Mouse (Mus musculus) intestine, embryonic 14.5 days (tissue): ENCODE measurements around the gene Grsf1. TPM values are rescaled to one million over a fixed set of nuclear protein-coding genes. Genes with fewer than 3 reads are reported as not detected.

Experiments used
- ATAC-seq: fragments of 200-750 bp; cut with Nextera tagmentation; replicated peaks from 2 replicates; pipeline ENCODE4 v1.8.0; 2017; ENCODE audit warnings: low read depth, moderate number of reproducible peaks, moderate TSS enrichment, moderate library complexity; ENCODE audit not compliant: low FRiP score, low TSS enrichment
- DNase-seq: peaks from one replicate; pipeline ENCODE4 v3.0.0-alpha.2; 2018; ENCODE audit warnings: low spot score
- H3K27ac ChIP-seq: fragments of 300-500 bp; sonication (generic); 2 replicates; pipeline ENCODE4 v1.5.1; 2014; ENCODE audit warnings: low read depth, mild to moderate bottlenecking, control low read depth
- H3K27me3 ChIP-seq: fragments of 300-500 bp; sonication (generic); replicated peaks from 2 replicates; pipeline ENCODE4 v1.6.1; 2014; ENCODE audit warnings: low read length, control low read depth; ENCODE audit not compliant: control insufficient read depth, insufficient read depth
- H3K36me3 ChIP-seq: fragments of 300-500 bp; sonication (generic); 2 replicates; pipeline ENCODE4 v1.6.1; 2014; ENCODE audit warnings: low read length, control low read depth; ENCODE audit not compliant: control insufficient read depth, insufficient read depth
- H3K4me1 ChIP-seq: fragments of 300-500 bp; sonication (generic); replicated peaks from 2 replicates; pipeline ENCODE4 v1.6.1; 2014; ENCODE audit warnings: low read length, control low read depth, mixed read lengths; ENCODE audit not compliant: control insufficient read depth, insufficient read depth
- H3K4me2 ChIP-seq: fragments of 300-500 bp; sonication (generic); 2 replicates; pipeline ENCODE4 v1.6.1; 2014; ENCODE audit warnings: low read length
- H3K4me3 ChIP-seq: fragments of 300-500 bp; sonication (generic); 2 replicates; pipeline ENCODE4 v1.5.1; 2014; ENCODE audit warnings: low read depth, low read length, control low read depth, mixed read lengths
- H3K9ac ChIP-seq: fragments of 300-500 bp; sonication (generic); 2 replicates; pipeline ENCODE4 v1.6.1; 2014; ENCODE audit warnings: mild to moderate bottlenecking, low read length
- H3K9me3 ChIP-seq: fragments of 300-500 bp; sonication (generic); 2 replicates; pipeline ENCODE4 v1.6.1; 2016; ENCODE audit warnings: low read length, control low read depth; ENCODE audit not compliant: control insufficient read depth
- WGBS: fragments of 180-500 bp; shearing (Covaris S2); extraction: QIAGEN DNeasy Blood & Tissue Kit; methylation state at CpG from one replicate; pipeline ENCODE4 v1.1.7; 2014; 5-methylcytosine and 5-hydroxymethylcytosine counted together
- polyA plus RNA-seq: library from polyadenylated mRNA; unstranded; fragments of >200 nt; fragmentation: Nextera tagmentation; extraction: Ambion mirVana; gene quantifications from 2 replicates; pipeline ENCODE4 v1.2.1, GENCODE M21; 2014

The Grsf1 gene
- polyA plus RNA-seq, 1 experiment from 2014 or later, result 59.5 TPM

GRCm38 (mm10) chr5:88711618-88712224, 35.8 kb upstream of the Grsf1 start:
- Histone ChIP-seq H3K27me3 (no peaks in the 10 kb centered on the region), H3K36me3 (no peaks in the 10 kb centered on the region), H3K9ac (no peak overlapping the region), H3K4me3 (no peak overlapping the region), H3K4me1 (peaks cover 7% of the 10 kb centered on the region; the same call in 1 of the 2 replicates), H3K27ac (peak overlapping the region; percentile 71), H3K9me3 (no peaks in the 10 kb centered on the region), H3K4me2 (no peak overlapping the region; the same call in 1 of the 2 replicates)
- no peak for DNase-seq
- ATAC-seq, result peak; percentile 58; the same call in 1 of the 2 replicates
- 24% methylated on average over 10 of the region's 10 CpGs for WGBS

- Histone ChIP-seq H3K36me3 (no peaks in the 10 kb centered on the region), H3K27ac (peak overlapping the region; percentile 71; the same call in 1 of the 2 replicates), H3K9me3 (no peaks in the 10 kb centered on the region), H3K9ac (no peak overlapping the region), H3K4me3 (no peak overlapping the region), H3K4me2 (no peak overlapping the region), H3K27me3 (no peaks in the 10 kb centered on the region), H3K4me1 (peaks cover 7% of the 10 kb centered on the region; the same call in 1 of the 2 replicates)
- DNase-seq (no peak), ATAC-seq (0 out of 2 replicates have a peak, but pooled peaks have one; percentile 8)
Measured at GRCm38 (mm10) chr5:88711128-88711527, 35.2 kb upstream of the Grsf1 start.

- no peak for ATAC-seq
- Histone ChIP-seq H3K9ac (no peak overlapping the region), H3K9me3 (no peaks in the 10 kb centered on the region), H3K4me1 (no peaks in the 10 kb centered on the region), H3K4me3 (no peak overlapping the region), H3K27ac (no peak overlapping the region), H3K36me3 (no peaks in the 10 kb centered on the region), H3K27me3 (no peaks in the 10 kb centered on the region), H3K4me2 (no peak overlapping the region)
- DNase-seq, result no peak
- 84% methylated on average over 4 of the region's 4 CpGs for WGBS
Measured at GRCm38 (mm10) chr5:88703551-88703950, 27.6 kb upstream of the Grsf1 start.

DNA sequence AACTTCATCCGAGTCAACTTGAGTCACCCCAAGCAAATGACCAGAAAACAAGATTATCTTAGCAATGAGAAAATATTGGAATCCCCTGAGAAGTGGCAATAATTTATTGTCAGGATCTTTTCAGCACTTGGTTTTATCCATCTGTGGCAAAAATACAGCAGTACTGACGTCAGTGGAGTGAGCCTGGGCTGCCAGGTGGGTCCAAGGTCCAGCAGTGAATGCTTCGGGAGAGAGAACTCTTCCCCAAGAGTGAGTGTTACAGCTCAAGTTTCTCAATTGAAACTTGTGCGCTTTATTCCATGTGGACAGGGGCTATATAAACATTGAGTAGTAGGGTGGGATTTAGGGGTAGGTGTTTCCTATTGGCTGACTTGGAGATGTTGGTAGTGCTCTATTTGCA, 26.1 kb upstream of the Grsf1 start:
- DNase-seq (peak; percentile 41), ATAC-seq (peak; percentile 45; the same call in 1 of the 2 replicates)
- no peaks in the 10 kb centered on the region for H3K27me3 ChIP-seq
- WGBS, result 53% methylated on average over 4 of the region's 4 CpGs
- H3K27ac ChIP-seq, result no peak overlapping the region
- H3K4me1 ChIP-seq, result no peaks in the 10 kb centered on the region
- H3K9me3 ChIP-seq, result no peaks in the 10 kb centered on the region
- no peak overlapping the region for H3K4me3 ChIP-seq
- H3K4me2 ChIP-seq, result no peak overlapping the region
- no peaks in the 10 kb centered on the region for H3K36me3 ChIP-seq
- no peak overlapping the region for H3K9ac ChIP-seq

GRCm38 (mm10) chr5:88699251-88699913, 23.4 kb upstream of the Grsf1 start:
- Histone ChIP-seq H3K9ac (no peak overlapping the region), H3K4me1 (no peaks in the 10 kb centered on the region), H3K4me2 (no peak overlapping the region), H3K4me3 (no peak overlapping the region), H3K36me3 (no peaks in the 10 kb centered on the region), H3K27me3 (no peaks in the 10 kb centered on the region), H3K27ac (no peak overlapping the region), H3K9me3 (no peaks in the 10 kb centered on the region)
- ATAC-seq (no peak), DNase-seq (no peak)
- WGBS, result 68% methylated on average over 4 of the region's 4 CpGs

DNA sequence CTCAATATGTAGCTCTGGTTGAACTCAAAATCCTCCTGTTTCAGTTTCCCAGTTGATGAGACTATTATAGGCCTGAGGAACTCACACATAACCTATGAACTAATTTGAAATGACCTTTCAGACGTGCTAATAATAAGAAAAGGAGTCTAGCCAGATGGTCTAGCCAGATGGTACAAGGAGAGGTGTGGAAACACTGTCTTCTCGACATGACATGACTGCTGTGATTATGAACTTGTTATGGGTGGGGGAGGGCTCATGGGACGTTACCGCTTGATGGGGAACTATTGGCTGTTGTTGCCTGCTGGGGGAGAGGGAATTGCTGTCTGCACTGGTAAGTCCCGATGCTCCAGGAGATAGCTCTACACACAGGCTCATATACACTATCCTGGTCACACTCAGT, 21.3 kb upstream of the Grsf1 start:
- WGBS, result 84% methylated on average over 5 of the region's 5 CpGs
- ATAC-seq, result no peak
- no peaks in the 10 kb centered on the region for H3K9me3 ChIP-seq
- DNase-seq, result no peak
- H3K4me2 ChIP-seq, result no peak overlapping the region
- H3K27me3 ChIP-seq, result no peaks in the 10 kb centered on the region
- no peak overlapping the region for H3K27ac ChIP-seq
- no peaks in the 10 kb centered on the region for H3K36me3 ChIP-seq
- H3K4me1 ChIP-seq, result no peaks in the 10 kb centered on the region
- no peak overlapping the region for H3K4me3 ChIP-seq
- no peak overlapping the region for H3K9ac ChIP-seq

GRCm38 (mm10) chr5:88693057-88693456, 17.1 kb upstream of the Grsf1 start:
- H3K36me3 ChIP-seq, result no peaks in the 10 kb centered on the region
- ATAC-seq, result no peak
- H3K27ac ChIP-seq, result no peak overlapping the region
- H3K9me3 ChIP-seq, result no peaks in the 10 kb centered on the region
- H3K4me2 ChIP-seq, result no peak overlapping the region
- DNase-seq, result no peak
- no peaks in the 10 kb centered on the region for H3K27me3 ChIP-seq
- H3K4me3 ChIP-seq, result no peak overlapping the region
- no peak overlapping the region for H3K9ac ChIP-seq
- H3K4me1 ChIP-seq, result 0 out of 2 replicates have a peak, but pooled peaks cover 6% of the 10 kb centered on the region

DNA sequence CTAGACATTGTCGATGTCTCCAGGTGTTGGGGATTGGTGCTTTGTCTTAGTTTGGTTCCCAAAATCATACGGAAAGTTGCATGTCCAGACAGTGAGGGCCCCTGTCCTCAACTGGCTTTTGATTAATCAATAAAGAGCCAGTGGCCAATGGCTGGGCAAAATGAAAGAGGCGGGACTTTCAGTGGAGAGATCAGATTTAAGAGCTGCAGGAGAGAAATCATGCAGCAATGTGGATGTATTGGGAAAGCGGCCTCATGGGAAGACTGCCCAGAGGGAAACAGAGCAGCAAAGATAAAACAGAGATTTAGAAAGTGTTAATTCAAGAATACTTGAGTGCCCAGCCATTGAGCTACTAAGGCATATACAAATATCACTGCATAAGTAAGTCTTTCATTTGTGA, 16.6 kb upstream of the Grsf1 start:
- Histone ChIP-seq H3K9me3 (no peaks in the 10 kb centered on the region), H3K4me3 (no peak overlapping the region), H3K27ac (no peak overlapping the region), H3K9ac (no peak overlapping the region), H3K4me2 (no peak overlapping the region), H3K36me3 (no peaks in the 10 kb centered on the region), H3K4me1 (0 out of 2 replicates have a peak, but pooled peaks cover 6% of the 10 kb centered on the region), H3K27me3 (no peaks in the 10 kb centered on the region)
- WGBS, result 93% methylated on average over 4 of the region's 4 CpGs
- ATAC-seq (no peak), DNase-seq (no peak)
